Mouse (Mus musculus) left cerebral cortex, adult 2 months (tissue): ENCODE measurements around the gene Cdsn. TPM values are rescaled to one million over a fixed set of nuclear protein-coding genes. Genes with fewer than 3 reads are reported as not detected.
A peak's percentile ranks its signal among the peaks of the same experiment; 100 is the strongest.

Source experiments
- DNase-seq, 2 experiments: peaks; one replicate each; pipeline ENCODE4 v3.0.0; 2021 to 2022; ENCODE audit warnings: low spot score in 2 of 2, mixed read lengths in 1 of 2; ENCODE audit errors: extremely low spot score in 1 of 2
- H3K27ac ChIP-seq: fragments of 200-600 bp; 2 replicates; pipeline ENCODE4 v1.8.1; 2022
- H3K4me3 ChIP-seq: fragments of 200-600 bp; 2 replicates; pipeline ENCODE4 v1.8.1; 2022
- CTCF ChIP-seq: fragments of 200-600 bp; IDR thresholded peaks from 2 replicates; pipeline ENCODE4 v1.8.1; 2022; ENCODE audit warnings: antibody characterized with exemption, mild to moderate bottlenecking, moderate library complexity
- intact Hi-C: fragments of 180-260 bp; cut with DNase I; formaldehyde crosslinking; loops from one replicate; pipeline ENCODE4 v1.15.1; 2025
- total RNA-seq, 2 experiments: library from RNA; stranded (reverse); gene quantifications; 2 replicates each; pipeline ENCODE4 v1.2.3; 2021

Cdsn gene
- total RNA-seq, 2 experiments from 2014 or later: 0.87 to 1.5 TPM

DNA sequence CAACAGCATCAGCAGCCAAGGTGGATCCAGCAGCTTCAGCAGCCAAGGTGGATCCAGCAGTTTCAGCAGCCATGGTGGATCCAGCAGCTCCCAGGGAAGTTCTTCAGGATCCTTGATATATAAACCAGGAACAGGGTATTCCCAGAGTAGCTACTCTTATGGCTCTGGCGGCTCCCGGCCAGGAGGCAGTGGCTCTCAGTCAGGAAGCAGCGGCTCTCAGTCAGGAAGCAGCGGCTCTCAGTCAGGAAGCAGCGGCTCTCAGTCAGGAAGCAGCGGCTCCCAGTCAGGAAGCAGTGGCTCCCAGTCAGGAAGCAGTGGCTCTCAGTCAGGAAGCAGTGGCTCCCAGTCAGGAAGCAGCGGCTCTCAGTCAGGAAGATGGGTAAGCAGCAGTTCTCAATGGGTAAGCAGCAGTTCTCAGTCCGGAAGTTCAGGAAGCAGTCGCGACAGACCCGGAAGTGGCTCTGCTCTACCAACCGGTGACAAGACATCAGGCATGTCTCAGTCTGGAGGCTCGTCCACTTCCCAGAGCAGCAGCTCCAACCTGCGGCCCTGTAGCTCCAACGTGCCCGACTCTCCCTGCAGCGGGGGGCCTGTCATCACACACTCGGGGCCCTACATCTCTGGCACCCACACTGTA, 3.0 kb downstream of the Cdsn start:
- TF ChIP-seq CTCF: no peak
- Histone ChIP-seq H3K27ac (no peak overlapping the region), H3K4me3 (no peak overlapping the region)
- no peak for DNase-seq
- intact Hi-C loops: no loop called here

DNA sequence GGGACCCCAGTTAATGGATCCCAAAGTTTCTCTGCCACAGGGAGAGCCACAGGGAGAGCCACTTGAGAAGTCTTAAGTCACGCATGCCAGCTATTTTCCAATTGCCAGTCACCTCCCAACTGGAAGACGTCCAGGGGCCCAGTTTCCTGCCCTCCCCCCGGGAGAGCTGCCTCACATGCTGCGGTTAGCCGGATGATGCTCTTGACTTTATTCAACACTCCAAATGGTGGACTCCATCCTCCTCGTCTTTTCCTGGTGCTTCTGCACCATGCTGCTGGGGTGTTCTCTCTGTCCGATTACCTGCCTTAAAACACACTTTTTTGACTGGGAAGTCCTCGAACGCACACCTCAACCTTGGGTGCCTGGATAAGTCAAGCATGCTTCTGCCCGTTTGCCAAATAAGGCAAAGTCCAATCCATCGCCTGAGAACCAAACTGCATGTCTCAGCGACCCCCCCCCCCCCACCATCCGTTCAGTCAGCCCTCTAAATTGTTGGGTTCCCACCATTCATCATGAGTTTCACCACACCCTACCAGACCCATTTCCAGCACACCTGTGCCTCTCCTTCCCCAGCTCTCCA, 4.3 kb downstream of the Cdsn start:
- no peak for DNase-seq
- TF ChIP-seq CTCF: no peak
- intact Hi-C loops: no loop called here
- no peak overlapping the region for H3K27ac ChIP-seq
- H3K4me3 ChIP-seq: no peak overlapping the region

DNA sequence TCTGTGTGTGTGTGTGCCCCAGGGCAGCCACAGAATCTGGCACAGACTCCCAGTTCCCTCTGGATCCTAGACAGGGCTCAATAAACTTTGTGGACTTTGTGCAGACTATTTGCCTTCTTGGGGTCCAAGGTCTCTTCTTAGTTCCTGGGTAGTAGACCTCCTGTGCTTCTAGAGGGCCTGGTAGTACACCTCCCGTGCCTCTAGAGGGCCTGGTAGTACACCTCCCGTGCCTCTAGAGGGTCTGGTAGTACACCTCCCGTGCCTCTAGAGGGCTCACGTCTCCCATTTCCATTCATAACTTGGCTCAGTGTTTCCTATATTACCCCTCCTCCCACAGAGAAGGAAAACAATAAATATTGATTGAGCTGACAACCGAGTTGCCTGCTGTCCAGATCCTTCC, 4.9 kb downstream of the Cdsn start:
- DNase-seq: no peak
- peak; percentile 73 for TF ChIP-seq CTCF
- intact Hi-C loops: no loop called here
- no peak overlapping the region for H3K4me3 ChIP-seq
- no peak overlapping the region for H3K27ac ChIP-seq

DNA sequence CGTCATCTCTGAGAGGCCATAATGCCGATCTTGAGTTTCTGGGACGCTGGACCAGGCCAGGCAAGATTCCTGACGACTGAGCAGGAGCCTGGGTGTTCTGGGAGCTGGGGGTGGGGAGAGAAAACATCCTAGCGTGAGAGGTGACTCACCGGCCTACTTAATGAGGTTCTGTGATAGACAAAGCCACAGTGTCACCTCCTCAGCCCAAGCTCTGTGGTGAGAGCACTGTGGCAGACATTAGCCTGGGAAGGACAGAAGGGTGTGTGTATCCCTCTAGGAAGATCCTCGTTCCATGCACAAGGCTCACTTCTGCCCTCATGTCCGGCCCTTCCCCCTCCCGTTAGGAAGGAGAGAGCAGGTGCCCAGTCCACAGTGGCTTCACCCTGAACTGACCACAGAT, 5.4 kb downstream of the Cdsn start:
- TF ChIP-seq CTCF: no peak
- intact Hi-C loops: no loop called here
- Histone ChIP-seq H3K4me3 (no peak overlapping the region), H3K27ac (no peak overlapping the region)
- no peak for DNase-seq

DNA sequence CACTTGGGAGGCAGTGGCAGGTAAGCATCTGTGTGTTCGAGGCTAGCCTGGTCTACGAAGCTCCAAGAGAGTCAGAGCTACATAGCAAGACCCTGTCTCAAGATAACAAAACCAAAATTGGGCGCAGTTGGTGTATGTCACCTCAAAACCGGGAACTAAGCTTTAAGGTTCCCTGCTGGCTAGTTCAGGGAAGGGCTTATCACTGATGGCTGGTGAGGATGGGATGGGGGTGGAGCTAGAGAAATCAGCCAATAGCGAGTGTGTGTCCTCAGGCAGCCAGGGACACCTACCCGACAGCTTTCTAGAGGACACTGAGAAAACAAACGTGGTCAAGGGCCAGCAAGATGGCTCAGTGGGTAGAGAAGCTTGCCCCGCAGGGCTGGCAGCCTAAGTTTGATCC, 6.3 kb downstream of the Cdsn start:
- no peak overlapping the region for H3K27ac ChIP-seq
- intact Hi-C loops: no loop called here
- TF ChIP-seq CTCF: no peak
- DNase-seq: no peak
- H3K4me3 ChIP-seq: no peak overlapping the region

DNA sequence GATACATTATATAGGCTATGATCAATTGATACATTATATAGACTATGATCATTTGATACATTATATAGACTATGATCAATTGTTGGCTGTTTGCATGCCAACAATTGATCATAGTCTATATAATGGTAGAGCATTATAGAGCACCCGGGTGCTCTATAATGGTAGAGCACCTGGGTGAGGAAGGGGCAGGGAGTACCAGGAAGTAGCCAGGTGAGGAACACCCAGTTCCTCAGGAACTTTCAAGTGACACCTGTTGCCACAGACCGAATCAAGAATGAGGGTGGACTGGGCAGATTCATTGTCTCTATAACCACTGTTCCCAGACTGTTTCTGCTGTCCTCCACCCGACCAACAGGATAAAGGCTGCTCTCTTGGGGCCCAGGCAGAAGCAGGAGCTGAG, 15.2 kb downstream of the Cdsn start, which contains the start of gene 2300002M23Rik:
2300002M23Rik (plus strand) TSS at position 301 of the 400 bp plus-strand sequence.
- TF ChIP-seq CTCF: no peak
- H3K27ac ChIP-seq: no peak within 1 kb of the TSS
- intact Hi-C loops: no loop called here
- no peak for DNase-seq
- H3K4me3 ChIP-seq: no peak within 1 kb of the TSS

DNA sequence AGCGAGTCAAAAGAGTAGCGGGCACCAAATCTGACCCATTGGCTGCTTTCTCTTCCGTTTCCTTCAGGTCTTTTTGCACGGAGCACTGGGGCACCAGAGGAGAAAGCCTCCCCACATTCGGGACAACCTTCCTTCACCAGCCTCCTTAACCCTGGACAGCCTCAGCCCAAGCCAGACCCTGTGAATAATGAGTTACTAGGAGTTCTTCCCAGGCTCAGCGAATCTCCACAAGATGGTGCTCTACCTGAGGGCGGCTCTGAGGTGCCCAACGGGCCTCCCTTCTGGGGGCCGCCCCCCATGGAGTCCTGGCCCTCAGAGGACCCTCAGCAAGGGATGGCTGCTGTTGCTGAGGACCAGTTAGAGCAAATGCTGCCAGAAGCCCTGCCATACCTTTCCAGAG, 15.8 kb downstream of the Cdsn start:
- intact Hi-C loops: no loop called here
- DNase-seq: no peak
- Histone ChIP-seq H3K27ac (no peak overlapping the region), H3K4me3 (no peak overlapping the region)
- TF ChIP-seq CTCF: no peak

DNA sequence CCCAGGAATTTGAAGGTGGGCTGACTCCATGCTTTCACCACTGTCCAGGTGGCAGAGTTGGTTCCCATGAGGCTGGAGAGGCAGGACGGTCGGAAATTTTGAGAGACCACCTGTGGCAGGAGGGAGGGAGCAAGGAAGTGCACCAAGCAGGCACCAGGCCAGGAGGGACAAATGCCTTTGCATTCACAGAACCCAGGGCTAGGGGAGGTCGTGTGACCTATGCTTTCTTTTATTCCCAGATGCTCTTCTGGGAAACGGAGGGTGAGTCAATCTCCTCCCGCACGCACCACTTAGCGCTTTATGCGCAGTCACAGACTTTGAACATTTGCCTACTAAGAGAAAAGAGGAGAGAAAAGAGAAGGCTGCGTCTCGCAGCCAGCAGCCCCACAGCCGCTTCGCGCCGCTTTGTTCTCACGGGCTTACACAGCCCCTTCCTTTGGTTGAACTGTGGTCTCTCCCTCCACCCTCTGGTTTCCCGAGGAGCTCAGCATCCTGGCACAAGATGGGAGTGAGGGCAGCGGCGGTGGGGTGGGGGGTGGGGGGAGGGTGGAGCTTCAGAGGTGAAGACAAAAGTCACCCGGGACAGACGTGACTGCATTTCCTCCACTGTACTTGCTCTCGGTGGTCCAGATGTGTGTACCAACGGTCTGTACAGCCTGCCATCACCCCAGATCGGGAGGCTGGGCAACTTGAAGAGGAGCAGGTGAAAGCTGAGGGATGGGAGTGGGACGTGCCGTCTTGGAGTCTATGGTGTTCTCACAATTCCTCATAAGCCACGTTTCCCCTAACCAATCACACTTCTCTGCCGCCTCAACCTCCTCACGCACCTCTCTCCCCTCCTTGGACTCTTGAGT, 17.4 kb downstream of the Cdsn start:
- Histone ChIP-seq H3K4me3 (no peak overlapping the region), H3K27ac (no peak overlapping the region)
- intact Hi-C loops: no loop called here
- DNase-seq: no peak
- TF ChIP-seq CTCF: no peak

DNA sequence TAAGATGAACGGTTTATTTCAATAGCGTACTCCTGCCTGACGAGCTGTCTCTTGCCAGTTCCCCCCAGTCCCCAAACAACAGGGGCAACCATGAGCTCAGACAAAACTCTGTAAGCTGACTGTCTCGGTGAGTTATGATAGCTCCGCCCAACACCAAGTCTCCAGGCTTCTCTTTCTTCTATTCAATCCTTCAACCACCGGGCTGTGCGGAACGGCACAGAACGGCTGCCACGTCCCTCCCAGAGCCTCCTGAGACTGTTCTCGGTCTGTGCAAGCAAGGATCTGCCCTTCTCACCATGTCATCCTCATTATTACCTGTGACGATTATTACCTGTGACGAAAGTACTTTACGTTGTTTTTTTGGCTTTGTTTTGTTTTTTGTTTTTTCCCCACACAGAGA, 18.9 kb downstream of the Cdsn start:
- intact Hi-C loops: no loop called here
- TF ChIP-seq CTCF: no peak
- H3K4me3 ChIP-seq: no peak overlapping the region
- no peak overlapping the region for H3K27ac ChIP-seq
- no peak for DNase-seq

DNA sequence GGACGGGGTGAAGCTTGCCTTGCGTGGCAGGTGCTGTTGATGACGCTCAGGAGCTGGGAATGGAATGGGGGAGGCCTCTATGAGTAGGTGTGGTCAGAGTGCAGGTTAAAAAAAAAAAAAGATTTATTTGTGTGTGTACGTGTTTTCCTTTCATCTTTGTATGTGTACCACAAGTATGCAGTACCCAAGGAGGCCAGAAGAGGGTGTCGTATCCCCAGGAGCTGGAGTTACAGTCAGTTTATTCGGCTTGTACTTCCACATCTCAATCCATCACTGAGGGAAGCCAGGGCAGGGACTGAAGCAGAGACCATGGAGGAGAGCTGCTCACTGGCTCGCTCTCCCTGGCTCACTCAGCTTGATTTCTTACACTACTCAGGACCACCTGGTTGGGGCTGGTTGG, 19.5 kb downstream of the Cdsn start:
- intact Hi-C loops: no loop called here
- H3K27ac ChIP-seq: no peak overlapping the region
- no peak; the same call in 1 of the 2 replicates for TF ChIP-seq CTCF
- no peak for DNase-seq
- no peak overlapping the region for H3K4me3 ChIP-seq

DNA sequence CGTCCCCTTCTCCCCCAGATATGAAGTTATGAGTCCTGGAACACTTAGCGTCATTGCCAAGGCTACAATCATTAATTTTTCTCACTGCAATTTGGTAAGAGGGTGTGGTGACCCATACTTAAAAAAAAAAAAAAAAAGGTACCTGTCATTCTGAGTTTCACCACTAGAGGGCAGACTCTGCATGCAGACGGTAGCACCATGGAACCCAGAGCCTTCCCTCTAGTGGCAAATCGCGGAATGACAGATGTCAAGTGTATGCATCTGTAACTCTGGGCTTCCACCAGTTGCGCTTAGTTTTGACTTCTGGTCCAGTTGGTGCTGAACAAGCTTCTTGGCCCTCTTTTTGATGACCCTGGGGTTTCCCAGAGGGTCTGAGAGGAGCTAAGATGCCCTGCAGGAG, 26.3 kb downstream of the Cdsn start:
- no peak overlapping the region for H3K27ac ChIP-seq
- intact Hi-C loops: loop anchor here (5.0 kb wide), 1 partner anchor 91 kb away; no protein-coding TSS in a partner anchor
- peak; percentile 99 for TF ChIP-seq CTCF
- H3K4me3 ChIP-seq: no peak overlapping the region
- peak; percentile 64 to 76 for DNase-seq

DNA sequence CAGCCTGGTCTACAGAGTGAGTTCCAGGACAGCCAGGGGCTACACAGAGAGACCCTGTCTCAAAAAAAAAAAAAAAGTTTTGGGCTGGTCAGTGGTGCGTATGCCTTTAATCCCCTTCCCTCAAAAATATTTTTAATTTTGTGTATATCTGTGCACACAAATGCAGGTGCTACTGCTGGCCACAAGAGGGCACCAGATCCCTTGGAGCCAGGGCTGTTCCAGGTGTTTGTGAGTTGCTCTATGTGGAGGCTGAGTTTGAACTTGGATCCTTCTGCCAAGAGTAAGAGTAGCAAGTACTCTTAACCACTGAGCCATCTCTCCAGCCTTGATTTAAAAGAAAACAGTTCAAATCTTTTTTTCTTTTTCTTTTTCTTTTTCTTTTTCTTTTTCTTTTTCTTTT, 31.0 kb downstream of the Cdsn start:
- Histone ChIP-seq H3K4me3 (no peak overlapping the region), H3K27ac (no peak overlapping the region)
- DNase-seq: no peak
- peak; percentile 56 for TF ChIP-seq CTCF
- intact Hi-C loops: no loop called here
